ENCODE assay signal across 8 mouse cellular contexts in genomic region chr17:5893092-5893491, GRCm38 (mm10). TPM values are rescaled to one million over a fixed set of nuclear protein-coding genes. Genes with fewer than 3 reads are reported as not detected.
DNase-seq lines count a peak whose midpoint lies in the region; ATAC-seq and TF ChIP-seq lines count a peak whose summit lies in the region.

No protein-coding gene starts in this region.

- no peak for TF ChIP-seq CTCF in kidney, postnatal 0 days (IDR thresholded peaks at IDR 0.05; ENCODE audit: low read depth)

- 0 out of 2 replicates have a peak overlapping the region, but pooled peaks have one; percentile 17 for H3K27ac ChIP-seq in hindbrain, embryonic 12.5 days
- H3K27ac ChIP-seq in hindbrain, embryonic 14.5 days, result no peak overlapping the region
- H3K27ac ChIP-seq in kidney, postnatal 0 days, result peak overlapping the region; percentile 27; the same call in 1 of the 2 replicates

- H3K4me2 ChIP-seq in hindbrain, embryonic 12.5 days (replicated peaks), result no peak overlapping the region
- no peak overlapping the region for H3K4me2 ChIP-seq in hindbrain, embryonic 14.5 days (replicated peaks)
- H3K4me2 ChIP-seq in kidney, postnatal 0 days (ENCODE audit: low read length), result no peak overlapping the region

- H3K27me3 ChIP-seq in hindbrain, embryonic 12.5 days, result no peaks in the 10 kb centered on the region
- H3K27me3 ChIP-seq in hindbrain, embryonic 14.5 days (ENCODE audit: control insufficient read depth, insufficient read depth, low read length), result no peaks in the 10 kb centered on the region
- no peaks in the 10 kb centered on the region for H3K27me3 ChIP-seq in kidney, postnatal 0 days (ENCODE audit: insufficient read depth, low read length)

- ATAC-seq in hindbrain, embryonic 12.5 days (ENCODE audit: low FRiP score), result no peak
- no peak for ATAC-seq in hindbrain, embryonic 14.5 days (ENCODE audit: low FRiP score)
- peak; percentile 91 for ATAC-seq in common myeloid progenitor, adult 5-6 weeks (replicated peaks; ENCODE audit: low read depth, poor library complexity, severe bottlenecking)
- ATAC-seq in kidney, postnatal 0 days (replicated peaks; ENCODE audit: low FRiP score, low read depth), result peak; percentile 82

- peaks cover 12% of the 10 kb centered on the region for H3K4me1 ChIP-seq in hindbrain, embryonic 12.5 days
- no peaks in the 10 kb centered on the region; the same call in 1 of the 2 replicates for H3K4me1 ChIP-seq in hindbrain, embryonic 14.5 days (replicated peaks; ENCODE audit: control insufficient read depth, insufficient read depth, low read length)
- no peaks in the 10 kb centered on the region for H3K4me1 ChIP-seq in kidney, postnatal 0 days (replicated peaks; ENCODE audit: insufficient read depth, low read length)

- H3K9ac ChIP-seq in hindbrain, embryonic 12.5 days, result no peak overlapping the region
- H3K9ac ChIP-seq in hindbrain, embryonic 14.5 days, result no peak overlapping the region
- H3K9ac ChIP-seq in kidney, postnatal 0 days (ENCODE audit: low read depth, low read length), result no peak overlapping the region

- no peaks in the 10 kb centered on the region for H3K36me3 ChIP-seq in hindbrain, embryonic 12.5 days
- H3K36me3 ChIP-seq in hindbrain, embryonic 14.5 days (replicated peaks; ENCODE audit: control insufficient read depth, insufficient read depth), result no peaks in the 10 kb centered on the region
- no peaks in the 10 kb centered on the region for H3K36me3 ChIP-seq in kidney, postnatal 0 days (ENCODE audit: insufficient read depth, low read length)

- no peak overlapping the region for H3K4me3 ChIP-seq in hindbrain, embryonic 12.5 days
- H3K4me3 ChIP-seq in hindbrain, embryonic 14.5 days (replicated peaks; ENCODE audit: low read length), result no peak overlapping the region
- no peak overlapping the region for H3K4me3 ChIP-seq in kidney, postnatal 0 days (replicated peaks; ENCODE audit: low read depth, low read length)

- no peaks in the 10 kb centered on the region for H3K9me3 ChIP-seq in hindbrain, embryonic 12.5 days (replicated peaks)
- no peaks in the 10 kb centered on the region for H3K9me3 ChIP-seq in hindbrain, embryonic 14.5 days (ENCODE audit: control insufficient read depth, low read length)
- no peaks in the 10 kb centered on the region for H3K9me3 ChIP-seq in kidney, postnatal 0 days (replicated peaks; ENCODE audit: low read length)

- DNase-seq in hindbrain, embryonic 14.5 days (ENCODE audit: low spot score), result no peak
- peak; percentile 49 for DNase-seq in kidney, postnatal 0 days (ENCODE audit: low spot score)
- DNase-seq in mesoderm, embryonic 11.5 days (ENCODE audit: low read depth, low spot score), result peak; percentile 58
- DNase-seq in thymus, postnatal 4 days, result no peak
- no peak for DNase-seq in spleen, adult 12 weeks (ENCODE audit: low spot score)
- DNase-seq in left cerebral cortex, postnatal 14 days (ENCODE audit: low spot score in 2 of 2), result no peak

- 16% methylated on average over 7 of the region's 7 CpGs for WGBS in hindbrain, embryonic 12.5 days
- 19% methylated on average over 7 of the region's 7 CpGs for WGBS in hindbrain, embryonic 14.5 days
- WGBS in kidney, postnatal 0 days, result 26% methylated on average over 7 of the region's 7 CpGs

- intact Hi-C loops in left cerebral cortex, postnatal 14 days (cut with DNase I), result loop anchor here (5.0 to 10.0 kb wide), 2 partner anchors 51 to 448 kb away; partner anchors contain the start of genes Snx9 and Tmem242

RNA-seq across cellular contexts. Expression of gene Synj2, which starts 48.0 kb away (rescaled TPM):
- 1.9 TPM in 2 replicates for polyA plus RNA-seq in hindbrain, embryonic 12.5 days (2016; fragmentation: Nextera tagmentation; extraction: Ambion mirVana)
- polyA plus RNA-seq in hindbrain, embryonic 14.5 days (2014; fragmentation: Nextera tagmentation; extraction: Ambion mirVana), result 1.3 and 1.9 TPM in 2 replicates
- 9.5 and 10.3 TPM in 2 replicates for total RNA-seq in common myeloid progenitor, adult 5-6 weeks (2017)
- 2.4 and 3.7 TPM in 2 replicates for polyA plus RNA-seq in kidney, postnatal 0 days (2015; fragmentation: Nextera tagmentation; extraction: Ambion mirVana)
- 10 to 100 TPM; 60.1 to 64.4 TPM for total RNA-seq in left cerebral cortex, postnatal 14 days (2021)

RNA-seq across cellular contexts. Expression of gene Snx9, which starts 52.0 kb away (rescaled TPM):
- 20.8 and 22.0 TPM in 2 replicates for polyA plus RNA-seq in hindbrain, embryonic 12.5 days (2016; fragmentation: Nextera tagmentation; extraction: Ambion mirVana)
- 9.4 and 10.8 TPM in 2 replicates for polyA plus RNA-seq in hindbrain, embryonic 14.5 days (2014; fragmentation: Nextera tagmentation; extraction: Ambion mirVana)
- 28.0 and 36.5 TPM in 2 replicates for total RNA-seq in common myeloid progenitor, adult 5-6 weeks (2017)
- polyA plus RNA-seq in kidney, postnatal 0 days (2015; fragmentation: Nextera tagmentation; extraction: Ambion mirVana), result 41.7 and 41.9 TPM in 2 replicates
- total RNA-seq in left cerebral cortex, postnatal 14 days (2021), result 10 to 100 TPM; 11.4 to 12.2 TPM

Comparison
In these comparisons a context has a peak if more than half of its experiments do, and no peak if none do; other contexts are left out.
1. ATAC-seq: peak in common myeloid progenitor, adult 5-6 weeks (single experiment) and kidney, postnatal 0 days (single experiment); none in hindbrain, embryonic 12.5 days (single experiment) and hindbrain, embryonic 14.5 days (single experiment).
2. DNase-seq: peak in kidney, postnatal 0 days (single experiment) and mesoderm, embryonic 11.5 days (single experiment); none in hindbrain, embryonic 14.5 days (single experiment), thymus, postnatal 4 days (single experiment), spleen, adult 12 weeks (single experiment) and left cerebral cortex, postnatal 14 days (0 of 2).